Mouse (Mus musculus) embryonic facial prominence, embryonic 11.5 days (tissue): ENCODE data around the gene Slc25a12. TPM values are rescaled to one million over a fixed set of nuclear protein-coding genes. Genes with fewer than 3 reads are reported as not detected.

ENCODE experiments used
- polyA plus RNA-seq: library from polyadenylated mRNA; unstranded; fragments of >200 nt; fragmentation: Nextera tagmentation; extraction: Ambion mirVana; gene quantifications from 2 replicates; pipeline ENCODE4 v1.2.1, GENCODE M21; 2014

The Slc25a12 gene
- polyA plus RNA-seq, 1 experiment from 2014 or later: 43.9 TPM

Other genes starting within 250 kb of the Slc25a12 start
- 0.42 and 0.71 TPM in 2 replicates for gene Cybrd1, start 249.8 kb downstream of the Slc25a12 start, polyA plus RNA-seq
- 157 and 167 TPM in 2 replicates for gene Dync1i2, start 156.0 kb downstream of the Slc25a12 start, polyA plus RNA-seq
- 186 and 205 TPM in 2 replicates for gene Hat1, start 21.2 kb upstream of the Slc25a12 start, polyA plus RNA-seq
- 37.7 and 37.9 TPM in 2 replicates for gene Metap1d, start 85.5 kb upstream of the Slc25a12 start, polyA plus RNA-seq
- gene Dlx1, start 160.4 kb upstream of the Slc25a12 start, polyA plus RNA-seq: 53.9 and 76.2 TPM in 2 replicates
- gene Dlx2, start 179.0 kb upstream of the Slc25a12 start, polyA plus RNA-seq: 18.0 and 20.3 TPM in 2 replicates